Mouse (Mus musculus) heart, postnatal 0 days (tissue): Measurements from ENCODE around the gene Ppp2r5d.

ENCODE experiments used
- CTCF ChIP-seq: IDR thresholded peaks from 2 replicates; pipeline ENCODE4 v1.5.1; 2016; ENCODE audit warnings: antibody characterized with exemption, control low read depth, low read depth
- EP300 ChIP-seq: IDR thresholded peaks from 2 replicates; pipeline ENCODE4 v1.6.1; 2016; ENCODE audit warnings: antibody characterized with exemption, low read depth

GRCm38 (mm10) chr17:46704887-46705835, at the start of gene Ppp2r5d:
- TF ChIP-seq EP300, result no peak
- no peak for TF ChIP-seq CTCF
